Mouse (Mus musculus) WW6 (cell line): Measurements from ENCODE around the gene Hba-a1.
"Not testable (repeated sequence)": the region's sequence is repeated elsewhere in the genome, so short reads cannot be mapped to it uniquely, and the experiment has no call there.

Source experiments
- DNase-seq: peaks from one replicate; pipeline ENCODE4 v3.0.0-alpha.2; 2013; ENCODE audit warnings: low read depth, low spot score

Gene Hba-a1

DNA sequence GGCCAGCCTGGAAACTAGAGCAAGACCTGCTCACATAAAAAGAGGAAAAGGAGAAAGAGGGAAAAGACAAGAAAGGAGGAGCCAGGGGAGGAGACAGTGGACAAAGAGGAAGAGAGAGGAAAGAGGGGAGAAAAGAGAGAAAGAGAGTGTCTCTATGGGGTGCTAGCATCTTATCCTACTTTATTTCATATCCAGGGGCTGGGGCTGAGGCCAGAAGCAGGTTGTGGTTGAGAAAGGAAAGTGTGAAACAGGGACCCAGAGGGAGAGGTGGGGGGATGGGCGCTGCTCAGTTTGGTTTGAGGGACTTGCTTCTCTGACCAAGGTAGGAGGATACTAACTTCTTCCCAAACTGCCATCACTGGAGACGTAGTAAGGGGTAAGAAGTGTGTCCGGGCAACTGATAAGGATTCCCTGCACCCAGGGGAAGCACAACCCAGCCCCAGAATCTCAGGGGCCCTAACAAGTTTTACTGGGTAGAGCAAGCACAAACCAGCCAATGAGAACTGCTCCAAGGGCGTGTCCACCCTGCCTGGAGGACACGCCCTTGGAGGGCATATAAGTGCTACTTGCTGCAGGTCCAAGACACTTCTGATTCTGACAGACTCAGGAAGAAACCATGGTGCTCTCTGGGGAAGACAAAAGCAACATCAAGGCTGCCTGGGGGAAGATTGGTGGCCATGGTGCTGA is at the start of gene Hba-a1:
Gene Hba-a1, plus strand, starts transcription at position 421 of the 687 bp plus-strand sequence.
- DNase-seq = not testable (repeated sequence)

DNA sequence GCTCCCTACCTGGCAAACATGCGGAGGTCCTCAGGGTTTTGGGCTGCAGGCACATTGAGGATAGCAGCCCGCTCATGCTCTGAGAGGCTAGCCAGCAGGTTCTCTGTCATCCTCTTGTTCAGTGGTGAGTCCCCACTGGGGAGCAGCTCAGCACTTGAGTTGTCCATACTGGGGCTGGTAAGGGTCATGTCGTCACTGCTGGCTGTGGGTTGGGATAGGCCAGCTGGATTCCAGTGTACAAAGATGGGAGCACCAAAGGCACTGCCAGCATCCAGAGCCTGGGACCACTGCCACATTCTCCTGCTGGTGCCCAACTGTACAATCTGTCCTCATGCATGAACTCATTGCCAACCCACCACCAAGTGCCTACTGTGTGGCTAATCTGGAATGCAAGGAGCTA is 49.4 kb upstream of the Hba-a1 start:
- DNase-seq = no peak

DNA sequence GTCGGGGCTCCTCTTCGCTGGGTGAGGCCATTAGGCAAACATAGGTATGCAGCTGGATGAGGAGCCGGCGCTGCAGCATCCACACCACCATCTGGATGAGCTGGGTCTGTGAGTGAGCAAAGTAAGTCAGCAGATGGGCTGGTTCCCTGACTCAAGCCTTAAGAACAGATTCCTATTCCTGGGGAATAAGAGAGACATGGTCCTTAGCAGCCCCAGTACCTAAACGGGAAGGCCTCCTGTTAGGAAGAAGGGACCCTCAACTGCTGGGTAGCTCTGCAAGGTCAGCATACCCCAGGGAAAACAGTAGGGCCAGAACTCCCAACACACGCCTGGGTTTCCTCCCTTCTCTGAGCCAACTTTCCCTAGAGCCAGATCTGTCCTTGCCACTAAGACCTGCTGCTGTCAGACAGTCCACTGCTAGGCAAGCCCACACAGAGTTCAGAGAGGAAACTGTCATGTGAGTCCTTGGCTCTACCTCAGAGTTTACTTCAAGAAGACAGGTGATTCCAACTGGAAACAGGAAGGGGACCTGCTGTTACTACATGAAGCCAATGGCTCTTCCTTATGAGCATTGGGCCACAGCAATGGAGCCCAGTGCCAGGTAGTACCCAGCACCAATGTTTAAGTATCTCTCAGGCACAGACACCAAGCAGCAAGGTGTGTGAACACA is 48.4 kb upstream of the Hba-a1 start:
- DNase-seq = no peak

DNA sequence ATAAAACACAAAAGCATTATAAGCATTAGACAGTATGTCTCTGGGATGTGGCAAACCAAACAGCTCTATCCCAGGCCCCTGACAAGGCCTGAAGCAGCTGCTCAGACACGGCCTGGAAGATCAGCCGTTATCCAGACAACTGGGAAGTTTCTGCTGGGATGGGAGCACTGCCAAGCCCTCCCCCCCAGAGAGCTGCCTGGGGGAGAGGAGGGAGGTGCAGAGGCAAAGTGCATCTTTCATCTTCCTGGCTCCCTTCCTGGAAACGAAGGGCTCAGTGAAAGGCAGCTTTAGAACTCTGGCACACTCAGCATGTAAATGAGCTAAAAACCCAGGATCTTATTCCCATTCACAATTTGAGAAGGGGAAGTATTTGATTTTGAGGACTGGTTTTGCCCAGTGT is 47.7 kb upstream of the Hba-a1 start:
- DNase-seq = no peak

DNA sequence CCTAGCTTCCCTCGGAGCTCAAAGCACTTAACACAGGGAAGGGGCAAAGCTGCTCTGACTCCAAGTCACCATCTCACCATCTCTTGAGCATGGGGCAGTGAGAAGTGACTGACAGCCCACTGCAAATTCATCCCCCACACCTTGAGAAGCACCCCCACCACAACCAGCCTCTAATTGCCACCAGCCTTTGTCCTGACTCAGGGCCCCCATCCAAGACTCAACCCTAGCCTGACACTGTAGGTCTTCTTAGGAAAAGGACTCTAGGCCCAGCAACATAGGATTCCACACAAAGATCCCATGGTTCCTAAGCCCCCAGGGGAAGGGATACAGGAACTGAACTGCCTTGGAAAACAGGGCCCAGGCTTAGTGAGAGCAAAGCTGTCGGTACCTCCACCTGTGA is 47.2 kb upstream of the Hba-a1 start:
- no peak for DNase-seq

DNA sequence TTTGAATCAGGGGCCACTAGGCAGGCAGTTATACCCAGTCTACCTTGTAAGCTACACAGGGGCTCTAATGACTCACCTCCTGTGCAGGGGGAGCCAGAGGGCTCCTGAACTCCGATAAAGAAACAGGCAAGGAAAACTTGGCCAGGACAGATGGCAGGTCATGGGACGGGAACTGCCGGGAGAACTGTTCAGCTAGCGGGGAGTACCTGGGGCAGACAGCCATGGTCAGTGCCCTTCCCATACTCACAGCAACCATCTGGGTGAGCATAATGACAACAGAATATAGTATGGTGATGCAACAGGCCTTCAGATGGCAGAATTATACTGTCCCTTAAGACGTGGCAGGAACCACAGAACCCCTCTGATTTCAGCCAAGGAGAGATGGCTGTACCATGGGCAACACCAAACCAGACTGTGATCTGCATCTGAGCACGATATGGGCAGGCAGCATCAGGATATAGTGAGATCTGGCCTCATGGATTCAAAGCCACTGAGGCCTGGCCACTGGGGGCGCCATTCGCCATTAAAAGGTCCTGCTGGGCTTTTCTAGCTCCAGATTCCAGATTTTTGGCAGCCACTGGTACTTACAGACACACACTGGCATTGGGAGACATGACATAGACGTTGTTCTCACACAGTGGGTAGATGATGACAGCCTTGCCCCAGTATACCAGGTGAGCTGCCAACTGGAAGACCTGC is 46.5 kb upstream of the Hba-a1 start:
- DNase-seq = no peak

DNA sequence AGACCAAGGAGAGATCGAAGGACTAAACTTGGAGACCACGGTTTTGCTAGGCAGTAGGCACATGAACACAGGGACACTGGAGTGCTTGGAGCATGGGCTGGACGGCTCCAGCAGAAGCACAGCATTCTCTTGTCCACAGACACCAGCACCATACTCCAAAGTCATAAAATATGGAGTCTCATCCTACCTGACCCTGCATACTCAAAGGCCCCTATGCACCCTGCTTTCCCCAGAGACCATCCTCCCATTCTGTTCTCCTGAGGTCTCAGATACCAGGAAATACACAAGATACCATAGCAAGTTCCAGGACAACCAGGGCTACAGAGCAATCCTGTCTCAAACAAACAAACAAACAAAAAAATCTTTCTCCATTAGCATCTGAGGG is 45.9 kb upstream of the Hba-a1 start:
- no peak for DNase-seq

DNA sequence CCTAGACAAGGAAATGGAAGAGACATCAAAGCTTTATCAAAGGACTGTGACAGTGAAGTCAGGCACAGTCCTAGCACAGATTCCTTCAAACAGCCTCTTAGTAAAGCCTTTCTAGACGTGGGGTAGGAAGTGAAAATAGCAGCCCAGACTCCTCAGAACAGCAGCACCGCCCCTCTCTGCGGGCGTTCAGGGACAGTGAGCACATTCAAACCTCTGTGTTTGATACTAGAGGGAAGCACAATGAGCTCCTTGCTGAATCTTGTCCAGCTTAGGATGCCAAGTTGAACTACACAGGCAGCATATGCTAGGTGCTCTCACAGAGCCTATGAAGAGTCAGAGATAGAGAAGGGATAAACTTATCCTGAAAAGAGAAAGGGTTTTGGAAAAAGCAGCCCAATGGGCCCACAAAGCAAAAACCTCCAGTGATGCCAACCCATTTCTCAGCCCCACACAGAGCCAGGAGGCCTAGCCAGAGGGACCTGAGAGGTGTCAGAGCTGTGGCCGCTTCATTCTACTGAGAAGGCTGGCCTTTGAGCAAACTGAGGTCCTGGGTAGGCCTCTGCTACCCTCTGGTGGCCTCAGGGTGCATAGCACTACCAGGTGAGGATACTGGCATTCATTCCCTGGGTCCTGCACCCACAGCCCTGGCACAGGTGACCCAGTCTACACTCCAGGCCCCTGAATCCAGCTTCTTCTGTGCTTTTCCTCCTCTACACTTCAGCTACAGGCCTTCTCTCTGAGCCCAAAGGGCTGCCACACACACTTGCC is 45.0 kb upstream of the Hba-a1 start:
- DNase-seq = no peak

DNA sequence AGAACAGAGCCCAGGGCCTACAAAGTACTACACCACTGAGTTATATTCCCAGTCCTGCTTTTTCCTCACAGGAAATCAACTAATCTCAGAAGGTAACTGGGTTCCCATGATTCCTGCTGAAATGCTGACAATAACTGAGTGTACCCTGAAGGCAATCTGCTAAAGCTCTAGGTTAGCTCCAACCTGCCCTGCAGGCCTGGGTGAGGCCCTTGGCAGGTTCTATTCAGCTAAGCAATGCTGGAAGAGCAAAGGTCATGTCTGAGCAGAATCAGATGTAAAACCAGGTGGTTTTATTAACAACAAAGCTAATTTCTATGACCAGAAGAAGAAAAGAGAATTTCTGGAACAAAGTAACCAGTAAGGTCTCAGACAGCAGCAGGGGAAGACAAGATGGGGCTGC is 41.9 kb upstream of the Hba-a1 start:
- no peak for DNase-seq

DNA sequence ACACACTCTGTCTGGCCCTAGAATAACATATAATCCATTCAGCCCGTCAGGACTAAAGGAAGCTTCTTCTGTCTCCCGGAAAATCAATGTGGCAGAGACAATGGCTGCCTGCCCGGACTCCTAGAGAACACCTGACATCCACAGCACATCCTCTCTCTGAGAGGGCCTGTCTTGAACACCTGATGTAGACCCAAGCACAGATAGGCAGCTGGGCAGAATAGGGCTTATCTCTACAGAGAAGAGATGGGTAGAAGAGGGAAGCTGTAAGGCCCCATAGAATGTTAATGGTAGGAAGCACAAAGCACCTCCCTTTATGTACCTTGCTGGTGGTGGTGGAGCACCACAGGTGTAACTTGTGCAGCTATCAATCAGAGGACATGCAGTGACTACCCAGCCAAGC is 41.1 kb upstream of the Hba-a1 start:
- DNase-seq = no peak

DNA sequence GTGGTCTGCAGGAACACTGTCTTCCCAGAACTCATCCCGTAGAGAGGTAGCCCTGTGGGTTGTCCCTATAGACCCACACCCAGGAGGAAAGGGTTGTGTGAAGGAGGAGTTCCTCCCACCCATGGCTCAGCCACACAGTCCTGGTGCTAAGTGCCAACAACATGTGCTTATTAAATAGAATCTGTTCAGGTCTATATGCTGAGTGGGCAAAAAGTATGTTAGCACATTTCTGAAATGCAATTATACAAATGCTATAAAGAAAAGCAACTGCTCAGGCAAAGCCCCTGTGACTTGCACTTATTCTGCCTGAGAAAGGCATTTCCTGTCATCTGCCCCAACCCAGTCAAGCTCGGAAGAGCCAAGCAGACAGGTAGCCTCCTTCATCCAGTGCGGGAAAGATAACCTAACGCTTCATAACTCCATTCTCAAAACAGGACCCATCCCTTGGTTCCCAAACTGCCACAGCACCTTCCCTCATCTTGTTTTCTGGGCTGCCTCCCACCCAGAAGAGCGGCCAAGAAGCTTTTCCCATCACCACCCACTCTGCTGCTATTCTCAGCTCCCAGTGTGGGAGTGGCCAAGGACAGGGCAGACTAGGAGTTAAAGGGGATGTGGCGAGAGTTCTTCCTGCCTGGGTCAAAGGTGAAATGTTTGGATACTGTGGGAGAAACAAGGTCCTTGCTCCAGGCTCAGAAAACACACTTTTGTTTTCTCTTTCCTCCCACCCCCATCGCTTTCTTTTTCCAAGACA is 39.9 kb upstream of the Hba-a1 start:
- no peak for DNase-seq

DNA sequence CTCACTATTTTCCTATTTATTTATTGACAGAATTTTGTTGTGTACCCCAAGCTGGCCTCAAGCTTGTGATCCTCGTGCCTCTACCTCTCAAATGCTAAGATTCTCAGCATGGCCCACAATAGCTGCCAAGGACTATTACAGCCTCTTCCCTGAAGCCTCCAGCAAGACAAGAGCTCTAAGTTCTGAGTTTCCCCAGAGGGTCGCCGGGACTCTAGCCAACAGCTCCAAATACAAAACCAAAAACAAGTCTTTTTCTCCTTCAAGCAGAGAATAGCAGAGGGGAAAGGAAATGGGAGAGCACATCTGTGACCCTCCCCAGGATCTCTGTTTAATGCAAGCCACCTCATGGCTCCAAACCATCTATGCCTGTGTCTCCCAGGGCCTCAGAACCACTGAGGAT is 39.2 kb upstream of the Hba-a1 start:
- no peak for DNase-seq

DNA sequence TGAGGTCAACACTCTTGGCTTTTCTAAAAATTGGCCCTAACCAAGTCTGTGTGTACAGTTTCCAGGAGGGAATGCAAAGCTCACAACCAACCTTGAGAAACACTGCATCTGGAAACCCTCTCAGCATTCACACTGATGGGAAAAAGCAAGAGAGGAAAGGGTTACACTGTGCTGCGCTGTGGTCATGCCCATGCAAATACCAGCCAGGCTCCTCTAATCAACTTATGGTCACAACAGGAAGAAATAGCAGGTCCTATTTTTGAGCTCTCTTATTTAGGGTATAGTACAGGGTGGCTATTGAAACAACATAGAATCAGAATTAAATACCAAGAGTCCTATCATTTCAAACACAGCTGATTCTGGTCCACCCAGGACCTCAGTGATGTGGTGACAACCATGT is 38.7 kb upstream of the Hba-a1 start:
- no peak for DNase-seq

DNA sequence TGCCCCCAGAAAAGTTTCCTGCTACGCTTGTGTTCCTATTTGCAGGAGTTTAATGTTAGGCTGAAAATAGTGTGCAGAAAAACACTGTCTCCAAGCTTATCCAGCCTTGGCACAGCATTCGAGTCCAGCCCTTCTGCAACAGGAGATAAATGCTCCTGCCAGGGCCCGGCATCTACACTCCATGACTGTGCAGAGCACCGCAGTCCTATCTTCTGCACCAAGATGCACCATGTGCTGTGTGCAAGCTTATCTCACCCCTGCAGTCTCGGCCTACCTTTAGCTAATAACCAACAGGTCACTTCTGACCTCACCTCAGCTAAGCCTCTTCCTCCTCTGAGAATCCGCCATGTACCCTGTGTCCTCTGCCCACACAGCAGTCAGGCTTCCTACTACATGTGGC is 37.7 kb upstream of the Hba-a1 start:
- no peak for DNase-seq

DNA sequence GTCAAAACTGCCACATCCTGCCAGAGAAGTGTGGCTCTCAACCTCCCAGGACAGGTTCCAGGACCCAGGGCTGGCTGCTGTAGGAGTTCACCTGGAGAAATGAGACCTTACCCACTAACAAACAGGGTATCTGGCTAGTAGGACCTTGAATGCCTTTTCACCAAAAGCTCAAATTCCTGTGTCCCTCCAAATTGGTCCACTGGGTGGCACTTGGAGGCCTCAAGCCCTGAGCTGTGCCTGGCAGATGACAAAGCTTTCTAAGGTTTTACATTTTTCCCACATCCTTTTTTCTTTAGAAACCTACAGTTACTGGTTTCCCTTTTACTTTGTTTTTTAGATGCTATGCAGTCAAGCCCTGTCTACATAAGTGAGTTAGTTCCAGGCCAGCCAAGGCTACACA is 36.2 kb upstream of the Hba-a1 start:
- DNase-seq = no peak

DNA sequence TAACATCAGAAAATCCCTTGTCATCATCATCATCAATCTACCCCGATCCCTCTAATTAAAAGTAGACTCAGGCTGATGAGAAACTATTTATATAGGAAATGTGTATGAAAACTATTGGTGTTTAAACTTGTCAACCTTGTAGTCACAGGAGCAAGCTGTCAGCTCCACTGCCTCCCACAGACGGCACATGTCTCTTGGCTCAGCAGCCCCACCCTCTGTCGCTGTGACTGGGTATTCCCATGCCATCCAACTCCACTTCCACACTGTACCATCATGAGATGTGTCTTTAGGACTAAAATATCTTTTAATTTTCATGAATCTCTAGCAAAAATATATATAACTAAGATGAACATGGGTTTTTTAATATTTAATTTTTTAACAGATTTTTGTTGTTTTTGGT is 35.0 kb upstream of the Hba-a1 start:
- DNase-seq = no peak

DNA sequence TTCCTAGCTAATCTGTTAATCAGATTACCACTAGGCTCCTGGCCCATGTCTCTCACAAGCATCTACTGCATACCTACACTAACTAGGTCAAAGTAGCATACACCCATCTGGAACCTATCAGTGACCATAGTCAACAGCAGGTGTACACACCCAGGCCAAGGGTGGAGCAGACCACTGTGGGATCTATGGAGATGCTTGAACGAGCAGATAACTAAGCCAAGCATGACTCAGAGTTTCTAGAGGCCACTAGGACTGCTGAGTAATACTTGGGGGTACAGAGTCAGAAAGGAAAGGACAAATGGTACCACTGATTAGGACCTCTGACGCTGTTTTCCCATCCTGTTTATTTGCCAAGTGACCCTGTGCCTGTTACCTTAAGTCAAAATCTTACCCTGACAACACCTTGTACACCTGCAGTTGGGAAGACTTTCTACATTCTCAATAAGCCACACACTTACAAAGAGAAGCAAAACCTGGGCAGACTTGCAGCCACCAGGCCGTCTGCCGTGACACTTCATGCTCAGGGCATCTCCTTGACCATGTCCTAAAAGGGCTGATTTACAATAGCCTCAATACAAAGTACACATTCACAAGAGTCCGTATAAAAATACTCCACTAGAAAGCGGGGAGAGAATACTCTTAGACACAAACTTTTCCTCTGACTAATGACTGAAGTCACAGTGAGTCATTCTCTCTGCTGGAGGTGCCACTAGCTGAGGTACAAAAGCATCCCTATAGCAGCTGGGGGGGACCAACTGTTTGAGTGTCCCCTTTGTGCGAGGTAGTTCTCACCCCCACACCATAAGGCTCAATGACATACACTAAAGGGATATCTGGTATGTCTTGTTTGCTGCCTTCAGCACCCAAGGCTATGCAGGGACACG is 32.2 kb upstream of the Hba-a1 start:
- DNase-seq = no peak

DNA sequence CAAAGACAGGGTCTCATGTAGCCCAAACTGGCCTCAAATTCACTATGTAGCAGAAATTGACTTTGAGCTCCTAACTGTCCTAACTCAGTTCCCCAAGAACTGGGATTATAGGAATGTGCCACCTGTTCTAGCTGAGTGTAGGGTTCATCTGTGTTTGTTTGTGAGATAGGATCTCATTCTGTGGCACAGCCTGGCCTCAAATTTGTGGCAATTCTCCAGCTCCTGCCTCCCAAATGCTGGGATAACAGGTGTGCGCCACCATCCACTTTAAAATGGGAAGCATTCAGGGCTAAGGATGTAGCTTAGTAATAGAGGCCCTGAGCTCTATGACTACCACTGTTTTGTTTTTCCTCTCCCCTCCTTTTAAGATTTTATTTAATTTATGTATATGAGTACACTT is 30.2 kb upstream of the Hba-a1 start:
- no peak for DNase-seq

DNA sequence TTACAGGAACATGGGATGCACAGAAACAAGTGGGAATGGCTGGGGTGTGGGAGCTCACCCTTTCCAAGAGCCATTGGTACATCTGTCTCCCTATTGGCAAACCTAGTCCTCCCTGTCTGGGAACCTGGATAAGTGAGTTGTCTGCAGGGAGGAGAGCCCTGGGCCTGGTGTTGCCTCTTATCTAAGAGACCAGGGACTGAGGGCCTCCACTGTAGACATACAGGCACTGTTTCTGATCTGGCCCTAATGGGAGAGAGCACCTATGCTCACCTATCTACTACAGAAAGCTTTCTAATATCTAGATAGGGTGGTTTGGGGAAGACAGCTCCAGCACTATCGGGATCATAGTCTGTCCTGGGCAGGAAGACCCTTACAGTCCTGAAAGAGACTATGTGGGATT is 27.2 kb upstream of the Hba-a1 start:
- DNase-seq = no peak

DNA sequence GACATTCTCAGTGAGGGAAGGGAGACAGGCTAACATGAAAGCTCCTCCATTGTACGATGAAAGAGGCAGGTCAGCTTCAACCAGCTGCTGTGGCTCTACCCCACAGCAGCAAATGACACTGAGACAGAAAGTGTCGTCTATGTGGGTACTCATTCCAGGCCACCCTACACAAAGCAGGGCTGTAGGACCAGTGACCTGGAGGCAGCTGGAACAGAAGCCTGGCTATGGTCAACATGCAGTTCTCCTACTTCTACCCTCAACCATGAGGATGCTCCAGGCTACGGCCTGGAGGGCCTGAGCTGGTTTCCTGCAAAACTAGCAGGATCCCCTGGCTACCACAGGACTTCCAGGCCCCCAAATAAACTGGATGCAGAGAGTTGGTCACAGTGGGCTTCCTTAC is 26.7 kb upstream of the Hba-a1 start:
- no peak for DNase-seq
